Mouse (Mus musculus): ENCODE measurements around the gene C3.

C3 gene

GRCm38 (mm10) chr17:57249186-57250181 is 21.5 kb upstream of the C3 start, which contains the start of gene Trip10:
Gene Trip10, plus strand, starts transcription at chr17:57249455.
- DNase-seq (ENCODE audit: low spot score): peak; percentile 95

DNA sequence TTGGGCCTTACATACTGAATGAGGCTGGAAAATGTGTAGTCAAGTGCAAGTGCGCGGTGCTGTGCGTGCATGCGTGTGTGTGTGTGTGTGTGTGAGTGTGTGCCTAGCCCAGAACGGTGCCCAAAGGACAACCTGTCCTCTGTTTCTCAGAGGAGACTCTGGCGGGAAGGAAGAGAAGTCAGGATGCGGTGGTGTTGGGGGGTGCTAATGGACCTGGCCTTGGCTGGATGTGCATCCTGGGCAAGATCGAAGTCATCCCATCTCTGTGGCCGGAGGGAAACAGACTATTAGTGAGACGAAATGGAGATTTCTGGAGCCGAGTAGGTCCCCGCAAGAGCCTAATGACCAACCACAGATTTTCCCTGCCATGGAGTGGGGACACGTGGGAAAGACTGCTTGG is 20.8 kb upstream of the C3 start:
- no peak for DNase-seq (ENCODE audit: low spot score)

GRCm38 (mm10) chr17:57248201-57248699 is 20.3 kb upstream of the C3 start, which contains the start of gene Gpr108:
Gene Gpr108, minus strand, starts transcription at chr17:57248446.
- DNase-seq (ENCODE audit: low spot score): no peak

- peak; percentile 40 for DNase-seq (ENCODE audit: low spot score)
Observed at GRCm38 (mm10) chr17:57247393-57248200, 19.7 kb upstream of the C3 start.

- no peak for DNase-seq (ENCODE audit: low spot score)
Observed at GRCm38 (mm10) chr17:57246663-57247392, 18.9 kb upstream of the C3 start.

GRCm38 (mm10) chr17:57245311-57245929 is 17.5 kb upstream of the C3 start:
- no peak for DNase-seq (ENCODE audit: low spot score)

GRCm38 (mm10) chr17:57243650-57244370 is 15.9 kb upstream of the C3 start:
- no peak for DNase-seq (ENCODE audit: low spot score)

GRCm38 (mm10) chr17:57237181-57237580 is 9.2 kb upstream of the C3 start:
- no peak for DNase-seq (ENCODE audit: low spot score)

GRCm38 (mm10) chr17:57235803-57236202 is 7.9 kb upstream of the C3 start:
- no peak for DNase-seq (ENCODE audit: low spot score)

GRCm38 (mm10) chr17:57234254-57234928 is 6.5 kb upstream of the C3 start:
- no peak for DNase-seq (ENCODE audit: low spot score)

GRCm38 (mm10) chr17:57233038-57233437 is 5.1 kb upstream of the C3 start:
- DNase-seq (ENCODE audit: low spot score): no peak

DNA sequence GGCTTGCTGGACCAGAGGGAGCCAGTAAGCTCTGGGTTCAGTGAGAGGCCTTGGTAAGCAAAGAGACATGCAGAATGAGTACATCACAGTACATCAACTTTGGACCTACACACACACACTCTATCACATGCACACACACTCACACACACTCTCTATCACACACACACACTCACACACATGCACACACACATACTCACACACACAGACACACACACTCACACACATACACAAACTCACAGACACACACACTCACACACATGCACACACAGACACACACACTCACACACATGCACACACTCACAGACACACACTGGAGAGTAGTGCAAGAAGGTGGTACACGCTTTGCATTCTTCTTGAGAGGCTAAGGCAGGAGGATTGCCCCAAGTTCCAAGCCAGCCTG is 4.3 kb upstream of the C3 start:
- DNase-seq (ENCODE audit: low spot score): no peak

GRCm38 (mm10) chr17:57231321-57231771 is 3.4 kb upstream of the C3 start:
- DNase-seq (ENCODE audit: low spot score): no peak

- no peak for DNase-seq (ENCODE audit: low spot score)
Observed at GRCm38 (mm10) chr17:57230728-57231125, 2.8 kb upstream of the C3 start.

- DNase-seq (ENCODE audit: low spot score): no peak
Observed at GRCm38 (mm10) chr17:57229851-57230727, 2.2 kb upstream of the C3 start.

GRCm38 (mm10) chr17:57228873-57229272 is 937 bp upstream of the C3 start:
- DNase-seq (ENCODE audit: low spot score): no peak

GRCm38 (mm10) chr17:57227468-57227867 is 468 bp downstream of the C3 start:
- no peak for DNase-seq (ENCODE audit: low spot score)

DNA sequence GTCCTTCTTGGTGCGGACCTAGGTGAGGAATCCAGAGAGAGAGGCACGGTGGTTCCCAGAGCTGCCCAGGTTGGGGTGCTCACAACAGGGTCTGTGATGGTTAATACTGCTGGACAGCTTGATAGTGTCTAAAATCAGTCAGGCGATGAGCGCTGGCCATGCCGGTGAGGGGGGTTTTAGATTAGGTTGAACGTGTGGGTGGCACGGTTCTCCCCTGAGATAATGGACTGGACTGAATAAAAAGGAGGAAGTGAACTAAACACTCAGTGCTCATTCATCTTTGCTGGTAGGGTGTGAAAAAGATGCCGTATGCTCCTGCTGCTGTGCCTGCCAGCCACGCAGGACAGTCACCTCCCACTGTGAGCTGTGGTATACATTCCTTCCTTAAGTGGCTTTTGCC is 4.6 kb downstream of the C3 start:
- DNase-seq (ENCODE audit: low spot score): peak; percentile 4

DNA sequence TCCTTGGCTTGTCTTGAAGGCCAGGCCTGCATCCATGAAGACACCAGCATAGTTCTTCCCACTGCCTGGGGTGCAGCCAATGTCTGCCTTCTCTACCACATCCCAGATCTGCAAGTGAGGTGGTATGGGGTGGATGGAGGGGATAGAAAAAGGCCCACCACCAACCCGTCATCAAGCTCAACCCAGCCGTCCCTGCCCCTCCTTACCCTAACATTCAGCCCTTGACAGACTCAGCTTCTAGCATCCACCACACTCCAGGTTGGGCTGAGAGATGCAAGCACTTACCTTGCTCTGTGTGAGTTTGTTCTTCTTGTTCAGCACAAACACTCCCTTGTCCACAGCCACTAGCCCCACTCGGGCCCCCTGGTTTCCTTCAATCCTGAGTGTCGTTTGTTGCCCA is 6.0 kb downstream of the C3 start:
- DNase-seq (ENCODE audit: low spot score): peak; percentile 1
